Mouse (Mus musculus): ENCODE data around the gene Fermt3. TPM values are rescaled to one million over a fixed set of nuclear protein-coding genes. Genes with fewer than 3 reads are reported as not detected.
A peak's percentile ranks its signal among the peaks of the same experiment; 100 is the strongest.
"Not testable (repeated sequence)": the region's sequence is repeated elsewhere in the genome, so short reads cannot be mapped to it uniquely, and the experiment has no call there.

Fermt3 gene
- total RNA-seq, 2 experiments from 2014 or later: 9.8 to 10.1 TPM

DNA sequence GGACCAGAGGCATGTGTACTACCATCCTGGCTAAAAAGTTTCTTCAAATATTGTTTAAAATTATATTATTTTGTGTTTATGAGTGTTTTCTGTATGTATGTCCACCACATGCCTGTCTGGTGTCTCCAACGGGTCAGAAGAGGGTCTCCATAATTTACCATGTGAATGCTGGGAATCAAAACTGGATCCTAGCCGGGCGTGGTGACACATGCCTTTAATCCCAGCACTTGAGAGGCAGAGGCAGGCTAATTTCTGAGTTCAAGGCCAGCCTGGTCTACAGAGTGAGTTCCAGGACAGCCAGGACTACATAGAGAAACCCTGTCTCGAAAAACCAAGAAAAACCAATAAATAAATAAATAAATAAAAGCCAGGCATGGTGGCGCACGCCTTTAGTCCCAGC, 28.1 kb downstream of the Fermt3 start:
- not testable (repeated sequence) for DNase-seq

DNA sequence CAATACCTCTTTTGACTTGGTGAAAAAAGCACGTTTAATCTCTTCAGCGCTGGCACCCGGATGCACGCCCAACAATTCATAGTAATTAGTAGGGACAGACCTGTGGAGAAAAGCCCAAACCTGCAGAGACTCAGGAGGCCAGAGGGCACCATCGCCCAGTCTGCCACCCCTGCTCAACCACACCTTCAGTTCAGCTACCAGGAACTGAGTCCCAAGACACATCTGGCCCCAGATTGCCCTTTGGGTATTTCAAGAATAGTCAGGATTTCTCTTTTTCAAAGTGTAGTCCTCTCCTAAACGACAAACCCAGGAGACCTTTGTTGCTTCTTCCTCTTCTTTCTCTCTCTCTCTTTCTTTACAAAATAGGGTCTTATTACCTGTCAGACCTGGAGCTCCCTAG, 28.6 kb downstream of the Fermt3 start:
- no peak for DNase-seq

DNA sequence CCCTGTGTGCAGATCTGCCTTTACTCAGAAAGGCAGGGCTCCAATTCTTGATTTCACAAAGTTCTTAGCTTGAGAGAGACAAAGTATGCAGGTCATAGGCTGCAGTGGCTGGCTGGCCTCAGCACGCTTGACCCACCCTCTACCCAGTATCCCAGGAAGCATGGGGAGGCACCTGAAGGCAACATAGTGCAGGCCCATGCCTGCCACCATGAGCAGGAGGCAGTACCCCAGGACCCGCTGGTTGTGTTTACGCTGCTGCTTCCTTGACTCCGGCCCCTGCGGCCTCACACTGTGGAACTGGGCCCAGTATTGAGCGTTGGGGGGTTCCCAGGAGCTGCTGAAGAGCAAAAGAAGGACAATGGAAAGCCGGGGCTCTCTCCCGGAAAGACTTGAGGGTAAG, 30.0 kb downstream of the Fermt3 start:
- DNase-seq: no peak

DNA sequence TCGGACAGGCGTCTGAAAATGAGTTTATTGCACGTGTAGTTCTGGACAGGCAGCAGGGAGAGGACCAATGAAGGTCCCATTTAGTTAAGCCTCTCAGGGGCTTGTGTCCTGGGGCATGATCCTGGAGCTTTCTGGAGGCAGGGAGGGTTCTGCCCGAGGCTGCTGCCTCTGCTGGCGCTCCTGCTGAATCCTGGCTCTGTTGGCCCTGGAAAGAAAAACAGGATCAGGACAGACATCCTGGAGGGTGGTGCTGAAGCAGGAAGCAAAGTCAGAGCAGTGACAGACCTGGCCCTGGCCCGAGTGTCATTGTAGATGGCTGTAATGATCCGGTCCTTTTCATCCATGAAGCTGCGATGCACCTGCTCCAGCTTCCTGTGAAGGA, 31.4 kb downstream of the Fermt3 start:
- DNase-seq: no peak

DNA sequence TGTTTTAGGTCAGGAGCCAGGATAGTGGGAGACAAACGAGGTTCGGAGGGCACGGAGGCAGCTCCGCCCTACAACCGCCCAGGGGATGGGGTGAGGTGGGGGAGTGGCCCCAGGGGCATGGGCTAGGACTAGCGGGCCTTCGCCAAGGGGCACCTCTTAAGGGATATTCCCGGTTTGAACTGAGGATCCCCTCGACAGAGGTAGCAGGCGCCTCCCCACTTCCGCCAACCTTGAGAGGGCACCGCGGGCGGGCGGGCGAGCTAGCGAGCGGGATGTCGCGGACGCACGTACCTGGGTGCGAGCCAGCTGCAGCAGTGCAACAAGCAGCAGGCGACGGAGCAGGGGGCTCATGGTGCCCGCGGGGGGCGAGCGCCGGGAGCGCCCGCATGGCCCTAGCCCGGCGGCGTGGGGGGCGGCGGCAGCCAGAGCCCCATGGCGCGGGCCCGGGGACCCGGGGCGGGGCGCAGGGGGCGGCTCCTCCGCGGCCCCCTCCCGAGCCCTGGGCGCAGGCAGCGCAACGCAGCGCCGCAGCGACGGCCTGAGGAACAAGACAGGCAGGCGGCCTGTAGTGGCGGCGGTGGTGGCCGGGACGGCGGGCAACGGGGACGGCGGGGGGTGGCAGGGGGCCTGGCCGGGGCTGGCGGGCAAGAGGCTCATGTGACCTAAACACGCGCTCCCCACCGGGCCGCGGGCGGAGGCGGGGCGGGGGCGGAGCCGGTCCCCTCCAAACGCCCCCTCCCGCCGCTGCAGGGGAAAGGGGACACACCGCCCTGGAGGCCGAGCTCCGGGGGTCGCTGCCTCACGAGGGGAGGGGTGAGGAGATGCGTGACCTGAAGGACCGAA, 32.0 kb downstream of the Fermt3 start, which contains the start of gene Vegfb:
Gene Vegfb, minus strand, starts transcription at position 591 of the 843 bp plus-strand sequence.
- peak; percentile 84 for DNase-seq

DNA sequence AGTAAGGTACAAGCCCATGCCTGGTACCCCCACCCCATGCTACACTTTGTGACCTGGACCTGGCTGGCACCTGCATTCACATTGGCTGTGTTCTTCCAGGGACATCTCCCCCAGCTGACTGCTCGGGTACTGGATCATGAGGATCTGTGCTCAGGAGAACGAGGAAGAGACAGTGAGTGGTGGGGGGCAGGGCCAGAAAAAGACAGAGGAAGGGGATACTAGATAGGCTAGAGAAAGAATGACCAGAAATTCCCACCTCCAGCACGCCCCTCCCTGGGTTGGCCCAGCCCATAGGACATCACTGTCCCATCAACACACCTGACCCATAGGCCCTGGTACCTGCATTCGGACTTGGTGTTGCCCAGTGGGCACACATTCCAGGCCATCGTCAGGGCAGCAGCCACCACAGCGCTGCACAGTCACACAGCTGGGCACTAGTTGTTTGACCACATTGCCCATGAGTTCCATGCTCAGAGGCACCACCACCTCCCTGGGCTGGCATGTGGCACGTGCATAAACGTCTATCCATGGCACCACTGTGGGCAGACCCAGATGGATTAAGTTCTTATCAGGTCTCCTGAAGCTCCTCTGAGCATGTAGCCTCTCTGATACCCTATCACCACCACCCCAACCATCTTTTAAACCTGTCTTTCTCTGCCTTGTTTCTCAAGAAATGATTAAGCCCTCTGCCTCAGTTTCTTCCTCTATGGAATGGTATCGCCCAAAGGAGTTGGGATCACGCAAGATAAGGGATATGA, 33.1 kb downstream of the Fermt3 start:
- no peak for DNase-seq

DNA sequence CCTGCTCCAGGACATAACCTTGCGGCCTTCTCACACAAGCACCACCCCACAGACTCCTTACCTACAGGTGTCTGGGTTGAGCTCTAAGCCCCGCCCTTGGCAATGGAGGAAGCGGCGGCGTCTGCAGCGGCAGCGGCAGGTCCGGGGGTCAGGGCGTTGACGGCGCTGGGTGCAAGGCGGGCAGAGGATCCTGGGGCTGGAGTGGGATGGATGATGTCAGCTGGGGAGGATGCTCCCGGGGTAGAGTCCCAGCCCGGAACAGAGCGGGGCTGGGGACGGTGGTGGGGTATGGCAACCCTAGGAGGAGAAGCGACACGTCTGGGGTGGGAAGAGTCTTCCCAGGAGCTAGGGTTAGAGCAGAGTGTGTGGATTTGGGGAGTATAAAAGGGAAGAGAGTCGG, 34.0 kb downstream of the Fermt3 start:
- no peak for DNase-seq

DNA sequence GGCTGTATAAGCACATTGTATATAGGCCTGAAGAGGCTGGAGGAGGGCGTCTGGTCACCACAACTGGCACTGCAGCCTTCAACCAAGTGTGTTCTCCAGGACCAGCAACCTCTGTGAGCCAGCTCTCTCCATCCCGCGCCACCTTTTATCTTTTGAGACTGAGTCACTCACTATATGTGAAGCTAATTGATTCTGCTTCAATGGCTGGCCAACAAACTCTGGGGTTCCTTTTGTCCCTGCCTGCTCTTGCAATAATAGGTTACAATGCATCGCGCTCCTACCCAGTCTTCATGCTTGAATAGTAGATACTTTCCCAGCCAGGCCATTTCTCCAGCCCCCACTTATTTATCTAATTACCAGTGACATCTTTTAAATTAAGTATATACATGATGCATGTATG, 35.6 kb downstream of the Fermt3 start:
- no peak for DNase-seq

DNA sequence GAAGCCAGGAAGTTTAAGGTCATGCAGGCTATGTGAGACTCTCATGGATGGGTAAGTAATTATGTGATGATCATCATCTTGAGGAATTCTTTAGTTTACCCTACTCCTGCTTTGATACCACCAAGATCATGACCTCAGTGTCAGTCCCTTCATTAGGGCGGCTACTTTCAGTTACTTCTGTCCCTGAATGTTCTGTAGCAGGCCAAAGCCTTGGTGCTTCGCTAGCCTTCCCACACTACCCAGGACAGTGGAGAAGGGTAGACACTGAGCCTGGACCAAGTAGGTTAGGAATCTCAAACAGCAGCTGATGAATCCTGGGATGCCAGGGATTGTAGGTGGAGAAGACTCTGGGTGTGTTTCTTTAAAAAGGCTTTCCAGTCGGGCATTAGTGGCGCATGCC, 37.8 kb downstream of the Fermt3 start:
- DNase-seq: no peak

DNA sequence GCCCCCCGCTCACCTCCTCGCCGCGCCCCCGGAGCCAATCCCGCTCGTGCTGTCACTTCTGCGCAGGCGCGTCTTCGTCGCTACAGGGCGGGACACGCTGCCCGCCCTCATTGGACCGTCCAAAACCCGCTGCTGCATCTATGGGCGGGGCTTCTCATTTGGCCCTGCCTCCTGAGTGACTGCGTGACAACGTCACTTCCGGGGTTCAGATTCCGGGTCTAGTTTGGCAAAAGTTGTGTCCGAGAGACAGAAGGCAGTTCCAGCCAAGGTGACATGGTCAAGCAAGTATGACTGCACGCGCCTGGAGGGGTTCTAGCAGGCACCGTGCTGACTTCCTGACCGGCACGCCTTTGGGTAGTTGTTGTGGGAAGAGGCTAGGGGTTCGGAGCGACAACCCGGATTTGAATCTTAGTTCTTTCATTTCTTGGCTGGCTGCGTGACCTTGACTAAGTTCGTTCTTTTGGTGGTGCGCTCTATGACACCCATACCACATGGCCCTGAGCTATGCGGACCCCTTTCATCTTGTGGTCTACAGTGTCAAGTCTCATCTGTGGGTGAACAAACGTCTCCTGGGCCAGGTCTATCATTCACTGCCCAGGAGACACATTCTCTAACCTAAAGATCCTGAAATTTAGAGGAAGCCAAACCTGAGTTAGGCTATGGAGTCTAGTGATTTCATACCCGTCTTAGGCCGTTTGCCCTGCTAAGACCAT, 38.7 kb downstream of the Fermt3 start, which contains the start of gene Fkbp2:
Gene Fkbp2, minus strand, starts transcription at position 121 of the 713 bp plus-strand sequence.
- peak; percentile 98 for DNase-seq

DNA sequence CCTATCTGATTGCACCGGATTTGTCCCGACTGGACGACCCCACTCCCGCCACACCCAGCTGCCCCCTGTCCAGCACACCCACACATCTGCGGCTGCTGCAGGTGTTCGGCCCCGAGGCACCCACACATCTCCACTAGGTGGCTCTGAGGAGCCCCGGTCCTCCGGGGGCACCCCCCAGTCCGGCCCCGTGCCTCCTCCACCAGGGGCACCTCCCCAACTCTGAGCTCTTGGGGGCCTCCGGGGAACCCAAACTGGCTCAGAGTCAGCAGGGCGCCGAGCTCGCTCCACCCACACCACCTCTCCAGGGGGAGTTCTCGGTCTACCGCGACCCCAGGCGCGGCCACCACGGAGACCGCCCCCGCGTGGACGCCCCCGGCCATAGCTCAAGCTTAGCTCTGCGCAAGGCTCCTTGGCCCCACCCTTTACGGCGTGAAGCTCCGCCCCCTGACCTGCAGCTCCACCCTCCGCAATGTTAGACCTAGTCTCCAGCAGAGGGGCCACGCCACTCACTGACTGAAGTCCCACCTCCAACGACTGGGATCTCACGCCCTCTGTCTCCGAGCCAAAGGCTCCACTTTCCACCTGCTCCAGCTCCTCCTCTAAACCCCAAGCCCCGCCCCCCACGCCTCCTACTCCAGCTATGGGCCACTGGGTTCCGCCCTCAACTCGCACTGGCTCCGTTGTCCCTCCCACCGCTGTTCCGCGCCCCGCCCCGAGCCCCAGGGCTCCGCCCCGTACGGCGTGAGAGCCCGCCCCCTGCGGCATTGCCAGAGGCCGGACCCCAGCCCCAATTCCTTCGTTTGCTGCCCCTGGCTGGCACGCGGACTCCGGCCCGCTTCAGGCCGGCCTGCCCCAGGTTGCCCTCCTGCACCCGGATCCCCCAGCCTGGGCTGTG, 39.5 kb downstream of the Fermt3 start:
- peak; percentile 100 for DNase-seq

DNA sequence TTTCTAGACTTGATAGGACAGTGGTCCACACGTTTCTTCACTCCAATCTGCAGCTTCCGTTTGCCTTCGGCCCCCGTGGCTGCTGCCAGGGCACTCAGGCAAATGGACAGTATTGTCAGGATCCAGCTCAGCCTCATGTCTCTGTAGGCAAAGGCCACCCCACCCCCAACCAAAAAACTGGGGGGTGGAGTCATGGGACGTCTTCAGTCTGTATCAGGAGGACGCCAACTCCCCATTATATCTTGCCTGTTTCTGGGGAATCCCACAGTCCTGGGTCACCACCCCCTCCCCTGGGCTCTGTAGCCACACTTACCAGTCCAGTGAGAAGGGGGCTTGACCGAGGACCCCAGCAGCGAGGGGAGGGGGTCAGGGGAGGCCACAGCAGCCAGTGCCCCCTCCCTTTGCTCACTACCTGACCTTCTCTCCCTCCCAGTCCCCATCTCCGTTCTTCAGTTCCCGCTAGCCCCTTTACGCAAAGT, 40.2 kb downstream of the Fermt3 start:
- DNase-seq: peak; percentile 64

DNA sequence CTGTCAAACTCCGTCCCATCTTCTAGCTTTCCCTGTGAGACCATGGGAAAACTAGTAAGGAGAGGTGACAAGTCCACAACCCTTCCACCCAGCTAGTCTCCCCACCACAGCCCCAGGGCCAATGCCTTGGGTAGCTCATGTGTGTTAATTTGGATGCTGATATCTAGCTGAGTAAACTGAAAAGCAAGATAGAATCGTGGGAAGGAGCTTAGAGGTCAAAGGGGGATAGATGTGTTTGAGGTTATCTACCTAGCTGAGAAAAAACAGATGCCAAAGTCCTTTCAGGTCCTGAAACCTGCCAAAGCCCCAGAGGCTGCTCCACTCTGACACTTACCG, 40.7 kb downstream of the Fermt3 start:
- DNase-seq: no peak

DNA sequence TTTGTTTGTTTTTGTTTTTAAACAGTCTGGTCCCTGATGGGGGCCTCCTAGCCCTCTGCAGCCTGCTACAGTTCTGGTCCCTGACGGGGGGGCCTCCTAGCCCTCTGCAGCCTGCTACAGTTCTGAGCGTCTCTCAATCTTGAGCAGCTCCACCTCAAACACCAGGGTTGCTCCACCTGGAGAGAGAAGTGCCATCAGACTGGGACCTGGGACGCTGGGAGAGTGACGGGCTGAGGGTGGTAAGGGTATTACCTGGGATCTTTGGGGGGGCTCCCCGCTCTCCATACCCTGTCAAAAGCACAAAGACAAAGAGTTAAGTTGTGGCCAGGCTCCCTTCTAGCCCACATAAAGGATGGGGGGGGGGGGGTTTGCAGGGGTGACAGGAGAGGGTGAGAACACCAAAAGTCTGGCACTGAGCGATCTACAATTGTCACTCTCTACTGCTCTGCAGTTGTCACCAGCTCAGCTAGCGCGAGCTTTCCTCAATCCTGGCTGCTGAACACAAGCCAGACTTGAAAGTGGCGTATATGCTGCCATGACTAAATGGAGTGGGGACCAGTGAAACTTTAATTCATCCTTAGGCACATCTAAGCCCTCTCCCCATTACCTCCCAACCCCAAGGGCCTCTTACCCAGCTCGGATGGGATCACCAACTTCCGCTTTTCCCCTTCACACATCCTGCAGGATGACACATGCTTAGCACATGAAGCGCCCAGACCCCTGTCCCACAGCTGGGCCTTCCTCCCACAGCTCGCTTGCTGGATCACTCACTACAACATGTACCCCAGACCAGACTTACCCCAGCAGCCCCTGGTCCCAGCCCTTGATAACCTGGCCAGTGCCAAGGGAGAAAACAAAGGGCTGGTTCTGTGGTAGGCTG, 41.3 kb downstream of the Fermt3 start:
- DNase-seq: no peak

DNA sequence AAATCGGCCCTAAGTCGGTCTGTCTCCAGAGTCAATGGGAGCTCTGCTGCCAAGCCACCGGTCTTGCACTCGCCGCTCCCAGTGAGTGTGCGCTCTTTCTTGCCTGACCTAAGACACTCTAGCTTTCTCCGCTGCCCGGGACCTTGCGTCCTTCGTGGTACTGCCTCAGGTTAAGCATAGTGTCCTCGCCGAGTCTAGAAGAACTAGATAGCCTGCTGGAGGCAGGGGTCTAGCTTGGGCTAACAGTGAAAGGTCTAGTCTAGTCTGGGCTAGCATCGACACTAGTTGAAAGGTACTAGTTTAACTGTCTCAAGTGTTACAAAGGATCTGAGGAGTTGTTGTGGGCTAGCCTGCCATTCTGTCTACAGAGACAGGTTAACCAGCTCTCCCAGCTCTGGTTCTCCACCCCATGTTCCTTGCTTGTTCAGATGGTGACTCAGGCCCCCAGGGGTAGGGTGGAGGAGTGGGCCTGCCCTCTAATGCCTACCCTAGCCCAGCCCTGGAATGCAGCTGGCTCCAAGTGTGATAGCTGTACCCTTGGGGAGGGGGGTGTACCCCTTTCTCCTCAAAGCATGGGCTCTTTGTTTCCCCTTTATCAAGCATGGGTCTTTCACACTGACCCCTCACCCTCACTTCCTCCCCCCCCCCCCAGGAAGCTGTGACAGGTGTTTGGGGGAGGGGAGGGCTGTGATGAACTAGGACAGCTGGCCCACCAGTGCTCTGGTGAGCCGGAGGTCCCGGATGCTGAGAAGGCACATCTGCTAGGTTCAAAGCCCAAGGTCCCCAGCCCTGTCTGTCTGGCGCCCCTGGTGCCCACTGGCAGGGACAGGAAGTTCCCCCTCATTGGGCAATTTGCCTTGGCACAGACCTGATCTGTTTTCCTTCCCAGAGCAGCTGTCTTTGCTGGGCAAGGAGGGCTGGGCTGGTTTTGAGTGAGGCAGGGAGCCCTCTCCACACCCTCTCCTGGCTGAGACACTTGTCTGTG, 43.4 kb downstream of the Fermt3 start, which contains the start of gene Plcb3:
Gene Plcb3, minus strand, starts transcription at position 934 of the 985 bp plus-strand sequence.
- peak; percentile 84 for DNase-seq

DNA sequence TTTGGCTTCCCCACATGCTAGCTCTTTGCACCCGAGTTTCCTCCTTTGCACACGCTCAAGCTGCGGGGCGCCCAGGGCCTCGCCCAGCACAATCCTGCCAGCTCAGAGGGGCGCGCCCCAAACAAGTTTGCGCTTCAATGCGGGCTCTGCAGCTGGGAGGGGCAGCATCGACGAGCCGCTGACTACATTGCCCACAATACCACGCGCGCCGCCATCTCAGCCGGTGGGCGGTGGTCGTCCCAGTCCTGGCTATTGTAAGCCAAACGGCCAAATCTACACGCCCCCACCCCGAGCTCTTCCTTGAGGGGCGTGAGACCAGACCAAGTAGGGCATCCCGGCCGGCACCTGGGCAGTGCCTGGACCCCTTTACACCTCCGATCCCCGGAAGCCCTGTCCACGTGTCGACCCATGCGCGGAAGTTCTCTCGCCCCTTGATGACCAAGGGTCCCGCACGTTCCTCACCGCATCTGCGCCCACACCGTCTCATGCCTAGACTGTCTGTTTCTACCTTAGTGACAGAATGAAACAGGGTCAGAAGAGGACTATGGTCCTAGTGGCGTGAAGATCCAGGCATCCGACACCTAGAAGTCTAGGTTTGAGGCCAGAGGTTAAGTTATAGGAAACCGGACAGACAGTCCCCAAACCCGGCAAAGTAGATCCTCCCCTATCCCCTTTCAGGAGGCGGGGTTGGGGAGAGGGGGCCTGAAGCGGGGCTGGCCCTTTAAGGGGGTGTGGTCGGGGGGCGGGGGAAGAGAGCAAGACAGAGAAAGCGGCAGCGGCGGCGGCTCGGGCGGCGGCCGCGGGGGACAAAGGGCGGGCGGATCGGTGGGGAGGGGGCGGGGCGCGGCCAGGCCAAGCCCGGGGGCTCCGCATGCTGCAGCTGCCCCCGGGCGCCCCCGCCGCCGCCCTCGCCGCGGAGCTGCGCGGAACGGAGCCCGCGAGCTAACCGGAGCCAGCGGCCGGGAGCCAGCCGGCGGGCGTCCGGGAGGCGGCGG, 44.8 kb downstream of the Fermt3 start, which contains the start of gene Ppp1r14b:
Gene Ppp1r14b, plus strand, starts transcription at position 758 of the 995 bp plus-strand sequence.
- peak; percentile 91 for DNase-seq

DNA sequence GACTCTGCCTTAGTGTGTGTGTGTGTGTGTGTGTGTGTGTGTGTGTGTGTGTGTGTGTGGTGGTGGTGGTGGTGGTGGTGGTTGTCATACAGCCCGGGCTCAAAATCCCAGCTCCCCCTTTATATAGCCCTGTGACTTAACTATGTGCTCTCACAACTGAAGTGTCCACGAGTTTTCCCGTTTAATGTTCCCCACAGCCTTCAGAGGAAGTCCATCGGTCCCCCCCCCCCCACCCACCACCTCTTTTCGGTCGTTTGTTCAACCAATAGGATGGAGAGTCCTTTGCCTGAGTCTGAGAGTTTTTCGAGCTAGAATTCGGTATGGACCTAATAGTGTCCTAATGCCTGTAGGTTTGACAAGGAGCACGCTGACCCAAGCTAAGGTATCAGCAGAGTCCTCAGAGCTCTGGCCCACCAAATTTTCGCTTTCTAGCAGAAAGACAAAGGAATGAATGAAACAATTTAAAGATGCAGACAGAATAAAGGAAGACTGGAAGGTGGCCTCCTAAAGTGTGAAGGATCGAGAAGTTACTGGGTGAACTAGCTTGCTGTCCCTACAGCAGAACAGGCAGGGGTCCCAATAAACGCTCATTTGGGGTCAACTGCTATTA, 45.6 kb downstream of the Fermt3 start:
- no peak for DNase-seq

All from adrenal gland, postnatal 10 days (tissue).